Mouse (Mus musculus): ENCODE results near the gene Fnip2.
"Not testable (repeated sequence)": the region's sequence is repeated elsewhere in the genome, so short reads cannot be mapped to it uniquely, and the experiment has no call there.

The Fnip2 gene

DNA sequence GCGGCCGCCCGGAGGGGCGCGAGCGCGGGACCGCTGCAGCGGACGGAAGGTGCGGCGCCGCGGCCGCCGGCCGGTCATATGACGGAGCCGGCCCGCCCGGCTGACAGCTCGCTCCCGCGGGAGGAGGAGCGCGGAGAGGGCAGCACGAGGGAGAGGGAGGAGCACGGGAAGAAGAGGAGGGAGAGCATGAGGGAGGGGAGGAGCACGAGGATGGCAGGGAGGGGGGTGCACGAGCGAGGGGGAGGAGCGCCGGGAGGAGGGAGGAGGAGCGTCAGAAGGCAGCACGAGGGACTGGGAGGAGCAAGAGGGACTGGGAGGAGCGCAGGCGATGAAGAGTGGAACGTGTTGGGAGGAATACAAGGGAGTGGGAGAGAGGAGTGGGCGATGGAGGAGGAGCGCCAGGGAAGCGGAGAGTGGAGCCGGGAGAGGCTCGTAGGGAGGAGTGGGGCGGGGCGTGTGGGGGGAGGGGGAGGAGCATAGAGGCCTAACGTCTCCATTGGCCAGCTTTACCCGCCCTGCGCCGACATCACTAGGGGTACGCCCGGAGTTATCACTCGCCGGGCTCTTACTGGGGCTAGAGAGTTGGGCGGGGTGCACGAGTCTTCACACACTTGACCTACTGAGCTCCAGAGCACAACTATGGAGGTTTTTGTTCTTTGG, at the start of gene Fnip2:
TSS of gene Fnip2 (minus strand) at position 94 of the 660 bp plus-strand sequence.
- DNase-seq, result peak in 1 of 2 experiments; percentile 24

- DNase-seq, result no peak
These were observed 42.3 kb upstream of the Fnip2 start for GRCm38 (mm10) chr3:79609886-79610285.

DNA sequence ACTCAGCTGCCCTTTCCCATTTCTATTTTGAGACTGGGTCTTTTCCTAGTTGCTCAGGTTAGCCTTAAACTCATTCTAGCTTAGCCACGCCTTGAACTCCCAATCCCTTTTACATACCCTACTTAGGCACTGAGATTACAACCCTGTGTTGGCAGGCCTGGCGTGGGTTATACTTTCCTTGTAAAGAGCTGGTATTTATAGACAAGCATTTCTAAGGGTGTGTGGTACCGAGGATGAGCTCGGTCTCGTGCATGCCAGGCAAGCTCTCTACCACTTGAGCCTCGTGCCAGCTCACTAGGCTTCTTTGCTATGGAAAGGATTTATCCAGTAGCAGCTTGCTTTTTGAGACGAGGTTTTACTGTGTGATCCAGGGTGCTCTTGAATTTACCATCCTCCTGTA, 27.9 kb upstream of the Fnip2 start:
- no peak for DNase-seq

DNA sequence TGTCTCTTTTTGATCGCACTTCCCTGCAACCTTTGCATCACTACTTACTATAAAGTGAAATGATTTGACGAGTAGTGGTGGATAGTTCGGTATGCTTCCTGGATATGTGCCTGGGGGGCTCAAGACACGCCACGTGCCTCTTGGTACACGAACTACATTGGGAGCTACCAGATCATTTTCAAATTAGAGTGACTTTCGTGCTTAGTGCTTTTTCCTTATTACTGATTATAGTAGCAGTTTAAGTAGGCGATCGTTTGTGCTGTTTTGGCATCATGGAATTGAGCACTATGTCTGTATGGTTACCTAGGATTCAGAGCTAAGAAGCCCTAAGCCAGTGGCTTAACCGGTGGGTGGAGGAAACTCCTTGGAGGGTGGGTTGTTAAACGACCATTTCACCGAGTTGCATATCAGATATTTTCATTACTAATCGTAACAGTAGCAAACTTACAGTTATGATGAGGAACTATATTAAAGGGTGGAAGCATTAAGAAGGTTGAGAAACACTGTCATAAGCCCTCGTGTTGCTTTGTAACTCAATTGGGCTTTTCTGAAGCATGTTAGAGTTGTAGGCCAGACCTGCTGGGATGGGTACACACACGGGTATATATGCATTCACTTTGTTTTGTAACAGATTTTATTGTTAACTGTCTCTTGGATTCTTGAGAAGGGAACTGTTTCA, 24.3 kb upstream of the Fnip2 start:
- no peak for DNase-seq

DNA sequence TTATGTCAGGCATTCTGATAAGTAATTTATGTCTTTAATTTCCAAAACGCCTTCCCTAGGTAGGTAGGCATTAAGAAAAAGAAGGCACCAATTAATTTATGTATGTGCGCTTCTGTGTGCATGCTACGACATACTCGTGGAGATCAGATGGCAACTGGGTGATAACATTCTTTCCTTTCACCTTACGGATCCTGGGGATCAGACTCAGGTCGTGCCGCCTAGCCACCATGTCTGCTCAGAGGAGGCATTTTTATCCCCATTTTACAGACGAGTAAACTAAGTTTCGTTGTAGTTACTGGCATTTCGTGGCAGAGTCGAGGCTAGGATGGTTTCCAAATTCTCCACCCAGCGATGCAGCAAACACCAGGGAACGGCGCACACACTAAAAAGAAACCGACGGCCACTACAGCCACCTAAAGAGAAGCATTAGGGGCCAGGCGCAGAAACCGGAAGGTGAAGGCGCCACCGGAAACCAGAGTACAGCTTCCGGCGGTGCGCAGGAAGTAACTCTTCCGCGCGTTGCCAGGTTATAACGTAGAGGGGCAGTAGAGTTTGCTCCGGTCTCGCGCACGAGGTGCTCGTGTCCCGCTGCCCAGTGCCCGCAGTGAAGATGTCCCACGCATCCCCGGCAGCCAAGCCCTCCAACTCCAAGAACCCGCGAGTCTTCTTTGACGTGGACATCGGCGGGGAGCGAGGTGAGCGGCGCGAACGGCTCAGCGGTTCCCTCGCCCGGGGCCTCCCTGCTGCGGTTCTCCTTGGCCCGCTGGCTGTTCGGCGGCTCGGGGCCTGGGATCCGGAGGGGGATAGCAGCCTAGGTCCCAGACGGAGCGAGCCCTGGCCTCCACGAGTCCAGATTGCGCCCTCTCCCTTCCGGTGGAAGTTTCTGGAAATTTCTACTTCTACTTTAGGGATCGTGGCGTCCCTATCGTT, 23.5 kb upstream of the Fnip2 start, which contains the start of gene Ppid:
TSS of gene Ppid (plus strand) at position 480 of the 930 bp plus-strand sequence.
- DNase-seq, result peak; percentile 80 to 83

DNA sequence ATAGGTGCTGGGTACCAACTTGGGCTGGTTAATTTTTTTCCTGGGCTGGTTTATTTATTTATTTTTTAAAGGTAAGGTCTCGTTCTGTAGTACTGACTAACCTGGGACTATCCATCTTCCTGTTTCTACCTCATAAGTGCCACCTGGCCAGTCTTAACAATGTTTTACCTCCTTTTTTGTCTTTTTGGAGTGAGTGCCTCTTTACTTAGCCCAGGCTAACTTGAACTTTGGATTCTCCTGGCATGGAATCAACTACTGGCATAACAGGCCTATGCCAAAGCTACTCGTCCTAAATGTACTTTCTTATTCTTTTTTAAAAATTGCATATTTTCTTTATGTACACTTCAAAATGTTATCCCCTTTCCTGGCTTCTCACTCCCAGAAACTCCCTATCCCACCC, 22.1 kb upstream of the Fnip2 start:
- no peak for DNase-seq

DNA sequence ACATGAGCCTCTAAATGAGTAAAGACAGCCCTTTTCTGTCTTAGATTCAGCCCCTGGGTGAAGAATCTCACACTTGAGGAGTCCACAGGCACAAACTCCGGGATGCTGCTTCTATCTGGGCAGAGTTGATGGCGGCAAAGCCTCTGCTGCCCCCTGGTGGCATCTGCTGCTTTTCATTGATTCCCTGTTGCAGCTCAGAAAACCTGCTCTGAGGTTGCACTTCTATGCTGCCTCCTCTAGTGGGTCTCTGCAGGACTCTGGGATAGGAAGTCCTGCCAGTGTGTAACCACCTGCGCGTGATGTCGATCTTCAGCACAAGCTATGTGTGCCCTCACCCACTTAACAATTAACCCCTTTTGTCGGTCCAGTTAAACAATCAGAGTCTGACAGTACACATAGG, 19.2 kb upstream of the Fnip2 start:
- peak; percentile 91 to 92 for DNase-seq

- no peak for DNase-seq
These were observed 12.4 kb upstream of the Fnip2 start for GRCm38 (mm10) chr3:79579891-79580575.

GRCm38 (mm10) chr3:79578164-79578563, 10.6 kb upstream of the Fnip2 start:
- no peak for DNase-seq

DNA sequence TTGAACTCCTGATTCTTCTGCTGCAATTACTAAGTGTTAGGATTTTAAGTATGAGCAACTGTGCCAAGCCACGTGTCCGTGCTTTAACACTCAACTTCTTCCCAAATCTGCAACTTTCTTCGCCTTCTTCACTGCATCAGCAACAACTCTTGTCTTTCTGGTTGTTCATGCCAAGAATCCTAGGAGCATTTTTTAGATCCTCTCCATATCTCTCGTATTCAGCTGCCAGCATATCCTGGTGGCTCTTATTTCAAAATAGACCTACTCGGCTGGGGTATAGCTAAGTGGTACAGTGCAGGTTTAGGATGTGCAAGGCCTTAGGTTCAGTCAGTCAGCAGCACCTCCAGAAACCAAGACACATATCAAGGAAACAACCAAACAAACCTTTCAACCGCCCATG, 10.0 kb upstream of the Fnip2 start:
- DNase-seq, result no peak

GRCm38 (mm10) chr3:79576865-79577264, 9.3 kb upstream of the Fnip2 start:
- DNase-seq, result no peak

GRCm38 (mm10) chr3:79576468-79576816, 8.8 kb upstream of the Fnip2 start:
- no peak for DNase-seq

GRCm38 (mm10) chr3:79575576-79576467, 8.2 kb upstream of the Fnip2 start:
- DNase-seq, result no peak

GRCm38 (mm10) chr3:79574336-79574735, 6.7 kb upstream of the Fnip2 start:
- no peak for DNase-seq

DNA sequence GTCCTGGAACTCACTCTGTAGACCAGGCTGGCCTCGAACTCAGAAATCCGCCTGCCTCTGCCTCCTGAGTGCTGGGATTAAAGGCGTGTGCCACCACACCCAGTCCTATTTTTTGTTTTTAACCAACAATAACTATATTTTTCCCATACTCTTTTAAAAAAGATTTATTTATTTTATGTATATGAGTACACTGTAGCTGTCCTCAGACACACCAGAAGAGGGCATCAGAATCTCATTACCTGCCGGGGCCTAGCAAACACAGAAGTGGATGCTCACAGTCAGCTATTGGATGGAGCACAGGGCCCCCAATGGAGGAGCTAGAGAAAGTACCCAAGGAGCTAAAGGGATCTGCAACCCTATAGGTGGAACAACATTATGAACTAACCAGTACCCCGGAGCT, 5.8 kb upstream of the Fnip2 start:
- not testable (repeated sequence) for DNase-seq

DNA sequence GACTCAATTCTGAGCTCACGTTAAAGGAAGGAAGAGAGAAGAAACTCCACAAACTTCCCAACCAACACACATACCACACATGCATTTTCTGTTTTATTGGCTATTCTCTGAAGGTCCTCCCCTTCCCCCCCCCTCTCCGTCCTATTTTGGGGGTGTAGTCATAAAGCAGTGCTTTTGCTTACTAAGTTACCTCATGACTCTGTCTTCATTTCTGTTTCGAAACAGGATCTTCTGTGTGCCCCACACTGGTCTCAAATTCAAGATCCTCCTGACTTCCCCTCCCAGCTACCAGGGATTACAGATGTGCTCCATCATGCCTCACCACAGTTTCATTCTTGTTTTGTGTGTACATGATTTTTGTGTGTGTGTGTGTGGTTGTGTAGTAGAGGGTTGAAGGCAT, 4.8 kb upstream of the Fnip2 start:
- DNase-seq, result no peak

- DNase-seq, result no peak
These were observed 1.7 kb upstream of the Fnip2 start for GRCm38 (mm10) chr3:79569351-79569681.

- DNase-seq, result peak; percentile 60 to 73
These were observed 1.2 kb upstream of the Fnip2 start for GRCm38 (mm10) chr3:79568629-79569350.

DNA sequence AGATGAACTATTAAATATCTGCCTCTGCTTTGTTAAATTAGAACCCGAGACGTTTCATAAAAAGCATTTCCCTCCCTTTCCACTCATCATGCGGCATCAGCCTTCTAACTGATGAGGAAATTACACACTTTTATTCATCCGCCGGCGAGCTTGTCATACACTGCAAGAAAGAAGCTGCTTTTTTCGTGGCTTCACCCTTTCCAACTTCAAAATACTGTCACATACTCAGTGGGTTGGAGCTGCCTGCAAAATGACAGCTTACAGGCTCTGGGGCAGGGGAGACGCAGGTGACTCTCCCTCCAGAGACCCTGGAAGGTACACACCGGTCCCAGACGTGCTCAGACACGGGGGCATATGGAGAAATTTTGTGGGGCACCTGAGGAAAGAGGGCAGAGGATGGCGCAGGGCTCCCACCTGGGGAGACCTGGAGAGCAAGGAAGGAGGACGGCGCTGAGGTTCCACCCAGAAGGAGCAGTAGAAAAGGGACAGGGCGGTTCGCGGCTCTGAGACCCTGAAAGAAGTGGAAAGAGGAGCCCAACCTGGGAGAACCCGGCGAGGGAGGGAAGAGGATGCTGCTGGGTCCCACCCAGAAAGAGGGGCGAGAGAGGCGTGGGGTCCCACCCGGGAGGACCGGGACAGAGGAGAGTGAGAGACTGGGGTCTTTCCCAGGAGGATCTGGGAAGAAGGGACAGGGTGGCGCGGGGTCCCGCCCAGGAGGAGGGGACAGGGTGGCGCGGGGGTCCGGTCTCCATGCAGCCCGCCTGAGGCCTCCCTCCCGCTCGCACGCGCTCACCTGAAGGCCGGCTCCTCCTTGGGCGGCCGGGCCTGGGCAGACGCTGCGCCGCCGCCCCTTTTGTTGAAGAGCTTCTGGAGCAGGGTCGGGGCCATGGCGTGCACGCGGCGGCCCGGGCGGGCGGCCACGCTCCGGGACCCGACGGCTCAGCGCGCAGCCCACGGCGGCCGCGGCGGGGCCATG, 592 bp downstream of the Fnip2 start:
- no peak for DNase-seq
